Mouse (Mus musculus) stomach, embryonic 14.5 days (tissue): ENCODE measurements around the gene Adcy1. TPM values are rescaled to one million over a fixed set of nuclear protein-coding genes. Genes with fewer than 3 reads are reported as not detected.
A peak's percentile ranks its signal among the peaks of the same experiment; 100 is the strongest.

Source experiments
- ATAC-seq: fragments of 200-750 bp; cut with Nextera tagmentation; 2 replicates; pipeline ENCODE4 v1.8.0; 2017; ENCODE audit warnings: low read depth, moderate TSS enrichment; ENCODE audit not compliant: insufficient number of reproducible peaks, insufficient read depth, low FRiP score
- H3K27ac ChIP-seq: fragments of 300-500 bp; sonication (generic); 2 replicates; pipeline ENCODE4 v1.5.1; 2014; ENCODE audit warnings: mild to moderate bottlenecking, low read length, moderate library complexity, mixed read lengths
- H3K27me3 ChIP-seq: fragments of 300-500 bp; sonication (generic); 2 replicates; pipeline ENCODE4 v1.6.1; 2014; ENCODE audit warnings: low read length, control low read depth, mixed read lengths; ENCODE audit not compliant: control insufficient read depth, insufficient read depth
- H3K36me3 ChIP-seq: fragments of 300-500 bp; sonication (generic); 2 replicates; pipeline ENCODE4 v1.6.1; 2014; ENCODE audit warnings: mild to moderate bottlenecking, control low read depth, low read length, moderate library complexity, mixed read lengths; ENCODE audit not compliant: control insufficient read depth, insufficient read depth
- H3K4me1 ChIP-seq: fragments of 300-500 bp; sonication (generic); 2 replicates; pipeline ENCODE4 v1.6.1; 2014; ENCODE audit warnings: low read length, control low read depth, mixed read lengths; ENCODE audit not compliant: control insufficient read depth, insufficient read depth
- H3K4me2 ChIP-seq: fragments of 300-500 bp; sonication (generic); replicated peaks from 2 replicates; pipeline ENCODE4 v1.6.1; 2014; ENCODE audit warnings: low read depth, low read length, control low read depth
- H3K4me3 ChIP-seq: fragments of 300-500 bp; sonication (generic); 2 replicates; pipeline ENCODE4 v1.5.1; 2014; ENCODE audit warnings: low read depth, low read length, control low read depth
- H3K9ac ChIP-seq: fragments of 300-500 bp; sonication (generic); replicated peaks from 2 replicates; pipeline ENCODE4 v1.6.1; 2014; ENCODE audit warnings: low read depth, mild to moderate bottlenecking, control low read depth, low read length, moderate library complexity, mixed read lengths
- H3K9me3 ChIP-seq: fragments of 300-500 bp; sonication (generic); 2 replicates; pipeline ENCODE4 v1.6.1; 2016; ENCODE audit warnings: low read depth, low read length, control low read depth; ENCODE audit not compliant: control insufficient read depth
- WGBS: fragments of 180-500 bp; shearing (Covaris S2); extraction: QIAGEN DNeasy Blood & Tissue Kit; methylation state at CpG from one replicate; pipeline ENCODE4 v1.1.7; 2014; 5-methylcytosine and 5-hydroxymethylcytosine counted together
- polyA plus RNA-seq: library from polyadenylated mRNA; unstranded; fragments of >200 nt; fragmentation: Nextera tagmentation; extraction: Ambion mirVana; gene quantifications from 2 replicates; pipeline ENCODE4 v1.2.1, GENCODE M21; 2014

Gene Adcy1
- polyA plus RNA-seq, 1 experiment from 2014 or later, result 4.4 TPM

- no peak overlapping the region for H3K4me2 ChIP-seq
- H3K36me3 ChIP-seq, result no peaks in the 10 kb centered on the region
- H3K27ac ChIP-seq, result no peak overlapping the region
- WGBS, result 96% methylated on average over 8 of the region's 8 CpGs
- no peaks in the 10 kb centered on the region for H3K9me3 ChIP-seq
- H3K4me3 ChIP-seq, result no peak overlapping the region
- no peak overlapping the region for H3K9ac ChIP-seq
- 0 out of 2 replicates have a peak, but pooled peaks cover 3% of the 10 kb centered on the region for H3K4me1 ChIP-seq
- ATAC-seq, result no peak
- H3K27me3 ChIP-seq, result no peaks in the 10 kb centered on the region
Observed at GRCm38 (mm10) chr11:7147536-7147935, 84.2 kb downstream of the Adcy1 start.

GRCm38 (mm10) chr11:7147945-7148344 lies 84.7 kb downstream of the Adcy1 start:
- Histone ChIP-seq H3K27me3 (no peaks in the 10 kb centered on the region), H3K4me3 (no peak overlapping the region), H3K9me3 (no peaks in the 10 kb centered on the region), H3K36me3 (no peaks in the 10 kb centered on the region), H3K27ac (no peak overlapping the region), H3K4me1 (0 out of 2 replicates have a peak, but pooled peaks cover 3% of the 10 kb centered on the region), H3K9ac (no peak overlapping the region), H3K4me2 (no peak overlapping the region)
- ATAC-seq, result no peak
- 91% methylated on average over 7 of the region's 7 CpGs for WGBS

DNA sequence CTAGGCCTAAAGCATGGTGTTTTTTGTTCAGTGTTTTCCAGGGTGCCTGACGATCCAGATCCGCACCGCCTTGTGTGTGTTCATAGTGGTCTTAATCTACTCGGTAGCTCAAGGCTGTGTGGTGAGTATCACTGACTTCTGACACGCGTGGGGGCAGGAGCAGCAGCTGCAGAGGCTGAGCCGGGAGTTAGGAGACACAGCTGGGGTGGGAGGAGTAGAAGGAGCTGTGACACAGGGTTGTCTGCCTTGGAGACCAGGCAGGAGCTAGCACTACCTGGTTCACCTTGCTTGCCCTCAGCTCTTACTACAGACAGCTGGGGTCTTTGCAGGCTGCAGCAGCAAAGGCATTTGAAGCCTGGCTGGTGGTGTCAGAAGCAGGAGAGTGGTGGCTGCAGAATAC lies 86.2 kb downstream of the Adcy1 start:
- H3K4me2 ChIP-seq, result no peak overlapping the region
- no peak overlapping the region for H3K9ac ChIP-seq
- no peak overlapping the region for H3K4me3 ChIP-seq
- no peaks in the 10 kb centered on the region for H3K9me3 ChIP-seq
- H3K27me3 ChIP-seq, result no peaks in the 10 kb centered on the region
- H3K27ac ChIP-seq, result no peak overlapping the region
- WGBS, result 61% methylated on average over 7 of the region's 7 CpGs
- H3K36me3 ChIP-seq, result no peaks in the 10 kb centered on the region
- H3K4me1 ChIP-seq, result no peaks in the 10 kb centered on the region
- 0 out of 2 replicates have a peak, but pooled peaks have one; percentile 12 for ATAC-seq

DNA sequence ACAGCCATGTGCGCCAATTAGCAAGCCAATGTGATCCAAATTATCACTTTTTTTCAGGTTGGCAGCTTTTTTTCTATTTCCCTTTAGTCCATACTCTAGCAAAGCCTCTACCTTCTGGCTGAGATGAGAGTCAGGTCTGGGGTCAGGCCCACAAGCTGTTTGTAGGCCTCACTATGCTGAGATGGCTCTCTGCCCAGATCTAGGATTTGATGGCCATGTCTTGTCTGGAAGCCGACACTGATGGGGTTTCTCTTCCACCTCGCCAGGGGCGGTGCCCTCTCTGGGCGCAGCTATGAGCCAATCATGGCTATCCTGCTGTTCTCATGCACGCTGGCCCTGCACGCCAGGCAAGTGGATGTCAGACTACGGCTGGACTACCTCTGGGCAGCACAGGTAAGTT lies 87.2 kb downstream of the Adcy1 start:
- no peak overlapping the region for H3K4me2 ChIP-seq
- H3K27ac ChIP-seq, result no peak overlapping the region
- no peak for ATAC-seq
- H3K36me3 ChIP-seq, result no peaks in the 10 kb centered on the region
- no peaks in the 10 kb centered on the region for H3K4me1 ChIP-seq
- H3K9me3 ChIP-seq, result no peaks in the 10 kb centered on the region
- WGBS, result 88% methylated on average over 8 of the region's 8 CpGs
- H3K4me3 ChIP-seq, result no peak overlapping the region
- no peak overlapping the region for H3K9ac ChIP-seq
- H3K27me3 ChIP-seq, result no peaks in the 10 kb centered on the region

DNA sequence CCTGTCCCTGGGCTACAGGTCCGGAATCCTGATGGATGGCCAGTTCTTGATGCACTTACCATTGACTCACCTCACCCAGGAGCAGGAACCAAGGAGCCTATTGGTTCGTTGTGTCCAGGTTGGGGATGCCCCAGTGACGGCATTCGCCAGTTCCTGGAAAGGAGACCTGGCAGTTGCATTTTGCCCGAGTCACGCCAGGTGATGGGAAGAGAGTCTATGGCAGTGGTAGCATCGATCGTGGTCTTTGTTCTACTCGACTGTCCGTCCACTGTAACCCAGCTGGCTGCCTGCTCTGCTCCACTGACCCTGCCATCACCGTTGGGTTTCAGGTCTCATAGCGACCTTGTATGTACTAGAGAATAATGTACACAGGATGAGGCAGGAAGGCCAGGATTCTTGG lies 89.1 kb downstream of the Adcy1 start:
- no peak for ATAC-seq
- Histone ChIP-seq H3K27ac (no peak overlapping the region), H3K4me3 (no peak overlapping the region), H3K9ac (no peak overlapping the region), H3K27me3 (no peaks in the 10 kb centered on the region), H3K4me1 (no peaks in the 10 kb centered on the region), H3K4me2 (no peak overlapping the region), H3K36me3 (no peaks in the 10 kb centered on the region), H3K9me3 (no peaks in the 10 kb centered on the region)
- 94% methylated on average over 12 of the region's 12 CpGs for WGBS

GRCm38 (mm10) chr11:7153081-7153480 lies 89.8 kb downstream of the Adcy1 start:
- Histone ChIP-seq H3K36me3 (no peaks in the 10 kb centered on the region), H3K4me3 (no peak overlapping the region), H3K27ac (no peak overlapping the region), H3K4me1 (no peaks in the 10 kb centered on the region), H3K9ac (no peak overlapping the region), H3K9me3 (no peaks in the 10 kb centered on the region), H3K27me3 (no peaks in the 10 kb centered on the region), H3K4me2 (no peak overlapping the region)
- no peak for ATAC-seq
- WGBS, result 69% methylated on average over 8 of the region's 8 CpGs

DNA sequence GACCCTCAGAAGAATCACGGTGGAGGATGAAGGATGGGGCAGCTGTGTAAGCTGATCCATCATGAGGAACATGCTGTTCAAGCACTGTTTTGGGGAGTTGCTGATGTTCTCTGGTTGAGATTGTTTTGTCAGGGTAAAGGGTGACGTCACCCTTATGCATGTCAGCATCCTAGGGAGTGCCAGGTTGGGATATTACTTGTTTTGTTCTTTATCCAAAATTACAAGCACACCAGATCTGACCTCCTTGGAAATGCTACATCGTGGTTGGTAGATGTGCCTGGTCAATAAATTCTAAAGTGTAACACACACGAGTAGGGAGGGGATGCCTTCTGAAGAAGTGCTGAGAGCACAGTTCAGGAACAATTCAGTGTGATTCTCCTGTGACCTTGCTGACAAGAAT lies 93.1 kb downstream of the Adcy1 start:
- no peak for ATAC-seq
- Histone ChIP-seq H3K4me1 (peaks cover 14% of the 10 kb centered on the region), H3K9me3 (no peaks in the 10 kb centered on the region)

DNA sequence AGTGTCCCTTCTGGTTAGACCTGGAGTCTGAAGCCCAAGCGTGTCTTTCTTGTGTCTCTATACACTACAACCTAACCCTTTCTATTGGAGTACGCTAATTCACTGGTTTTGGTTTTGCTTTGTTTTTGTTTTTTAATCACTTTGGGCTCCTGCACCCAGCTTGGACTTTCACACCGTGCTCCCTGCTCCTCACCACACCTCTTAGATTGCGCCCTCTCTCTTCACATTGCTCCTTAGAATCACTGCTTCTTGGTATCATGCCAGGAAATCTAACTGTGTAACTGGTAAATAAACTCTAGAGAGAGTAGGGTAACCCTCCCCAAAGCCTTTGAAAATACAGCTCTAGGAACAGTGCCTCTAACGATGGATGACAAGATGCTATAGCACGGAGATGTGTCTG lies 94.9 kb downstream of the Adcy1 start:
- peaks cover 14% of the 10 kb centered on the region for H3K4me1 ChIP-seq
- no peak overlapping the region for H3K27ac ChIP-seq
- no peaks in the 10 kb centered on the region for H3K9me3 ChIP-seq
- no peak overlapping the region for H3K9ac ChIP-seq
- H3K4me3 ChIP-seq, result no peak overlapping the region
- H3K36me3 ChIP-seq, result no peaks in the 10 kb centered on the region
- H3K4me2 ChIP-seq, result no peak overlapping the region
- ATAC-seq, result no peak
- H3K27me3 ChIP-seq, result no peaks in the 10 kb centered on the region
- WGBS, result 86% methylated on average over 6 of the region's 6 CpGs

More for the DNA sequence above, 93.1 kb downstream of the Adcy1 start:
- H3K4me2 ChIP-seq, result no peak overlapping the region
- 50% methylated on average over 4 of the region's 4 CpGs for WGBS
- no peak overlapping the region for H3K9ac ChIP-seq
- no peaks in the 10 kb centered on the region for H3K27me3 ChIP-seq
- no peaks in the 10 kb centered on the region for H3K36me3 ChIP-seq
- no peak overlapping the region for H3K27ac ChIP-seq
- H3K4me3 ChIP-seq, result no peak overlapping the region

DNA sequence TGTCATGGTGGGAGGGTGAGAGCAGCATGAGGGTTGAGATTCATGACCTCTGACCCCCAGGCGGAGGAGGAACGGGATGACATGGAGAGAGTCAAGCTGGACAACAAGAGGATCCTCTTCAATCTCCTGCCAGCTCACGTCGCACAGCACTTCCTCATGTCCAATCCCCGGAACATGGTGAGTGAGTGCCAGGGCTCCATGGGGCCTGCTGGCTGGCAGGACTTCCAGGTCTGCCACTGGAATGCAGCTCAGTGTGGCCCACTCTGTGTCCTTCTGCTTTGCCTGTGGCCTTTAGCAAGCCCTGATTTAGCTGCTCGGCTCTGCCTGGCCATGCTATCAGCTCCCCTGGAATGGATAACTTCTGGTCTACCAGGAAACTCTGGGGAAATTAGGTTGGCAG lies 96.9 kb downstream of the Adcy1 start:
- ATAC-seq, result peak; percentile 25; the same call in 1 of the 2 replicates
- peak overlapping the region; percentile 90 for H3K27ac ChIP-seq
- H3K4me1 ChIP-seq, result peaks cover 14% of the 10 kb centered on the region
- no peak overlapping the region for H3K9ac ChIP-seq
- H3K4me3 ChIP-seq, result no peak overlapping the region
- H3K4me2 ChIP-seq, result no peak overlapping the region
- 56% methylated on average over 6 of the region's 6 CpGs for WGBS
- H3K27me3 ChIP-seq, result no peaks in the 10 kb centered on the region
- no peaks in the 10 kb centered on the region for H3K9me3 ChIP-seq
- H3K36me3 ChIP-seq, result no peaks in the 10 kb centered on the region
